Mouse (Mus musculus) cerebellum, adult 9-10 months (tissue): ENCODE measurements around the gene Commd1.

ENCODE experiments used
- DNase-seq: peaks from one replicate; pipeline ENCODE4 v3.0.0; 2022

Gene Commd1

GRCm38 (mm10) chr11:22981984-22982757 is at the start of gene Commd1, which contains the start of gene Gm28048:
TSS of gene Commd1 (minus strand) at chr11:22982382.
TSS of gene Gm28048 (minus strand) at chr11:22982090.
- DNase-seq = peak; percentile 94

- no peak for DNase-seq
These were observed 47.2 kb upstream of the Commd1 start for GRCm38 (mm10) chr11:23029399-23029798.

GRCm38 (mm10) chr11:23028957-23029356 is 46.8 kb upstream of the Commd1 start:
- no peak for DNase-seq

GRCm38 (mm10) chr11:23024169-23024568 is 42.0 kb upstream of the Commd1 start:
- no peak for DNase-seq

GRCm38 (mm10) chr11:23023155-23023554 is 41.0 kb upstream of the Commd1 start:
- no peak for DNase-seq

GRCm38 (mm10) chr11:23020841-23021240 is 38.7 kb upstream of the Commd1 start:
- DNase-seq = no peak

GRCm38 (mm10) chr11:23020116-23020770 is 38.1 kb upstream of the Commd1 start:
- no peak for DNase-seq

- no peak for DNase-seq
These were observed 35.8 kb upstream of the Commd1 start for GRCm38 (mm10) chr11:23017943-23018342.

- DNase-seq = no peak
These were observed 32.8 kb upstream of the Commd1 start for GRCm38 (mm10) chr11:23014996-23015395.

GRCm38 (mm10) chr11:23013580-23014294 is 31.6 kb upstream of the Commd1 start:
- no peak for DNase-seq

GRCm38 (mm10) chr11:23013096-23013495 is 30.9 kb upstream of the Commd1 start:
- no peak for DNase-seq

GRCm38 (mm10) chr11:23008824-23009200 is 26.6 kb upstream of the Commd1 start:
- DNase-seq = no peak

GRCm38 (mm10) chr11:23008181-23008823 is 26.1 kb upstream of the Commd1 start:
- peak; percentile 85 for DNase-seq

GRCm38 (mm10) chr11:23007481-23008180 is 25.4 kb upstream of the Commd1 start, which contains the start of gene Fam161a:
TSS of gene Fam161a (plus strand) at chr11:23007531.
- DNase-seq = peak; percentile 99

GRCm38 (mm10) chr11:23007166-23007480 is 24.9 kb upstream of the Commd1 start:
- no peak for DNase-seq

- no peak for DNase-seq
These were observed 23.1 kb upstream of the Commd1 start for GRCm38 (mm10) chr11:23005276-23005675.

GRCm38 (mm10) chr11:22998308-22998707 is 16.1 kb upstream of the Commd1 start:
- DNase-seq = no peak

- no peak for DNase-seq
These were observed 13.3 kb upstream of the Commd1 start for GRCm38 (mm10) chr11:22995461-22995860.

GRCm38 (mm10) chr11:22994271-22994670 is 12.1 kb upstream of the Commd1 start:
- peak; percentile 48 for DNase-seq

- DNase-seq = peak; percentile 17
These were observed 9.1 kb upstream of the Commd1 start for GRCm38 (mm10) chr11:22991218-22991835.

- peak; percentile 91 for DNase-seq
These were observed 8.4 kb upstream of the Commd1 start, which contains the start of gene Cct4 for GRCm38 (mm10) chr11:22990393-22991126. TSS of gene Cct4 (plus strand) at chr11:22990519.
